Mouse (Mus musculus): ENCODE data around the gene Slc2a12.

Slc2a12 gene

GRCm38 (mm10) chr10:22644853-22645491, at the start of gene Slc2a12:
TSS of gene Slc2a12 (plus strand) at chr10:22645011.
- DNase-seq (ENCODE audit: low spot score), result peak; percentile 12

GRCm38 (mm10) chr10:22598908-22599480, 45.8 kb upstream of the Slc2a12 start:
- DNase-seq (ENCODE audit: low spot score), result no peak

GRCm38 (mm10) chr10:22601046-22601445, 43.8 kb upstream of the Slc2a12 start:
- DNase-seq (ENCODE audit: low spot score), result no peak

- DNase-seq (ENCODE audit: low spot score), result no peak
Observed at GRCm38 (mm10) chr10:22604801-22605200, 40.0 kb upstream of the Slc2a12 start.

- DNase-seq (ENCODE audit: low spot score), result no peak
Observed at GRCm38 (mm10) chr10:22608273-22608672, 36.5 kb upstream of the Slc2a12 start.

- DNase-seq (ENCODE audit: low spot score), result no peak
Observed at GRCm38 (mm10) chr10:22608799-22609357, 35.9 kb upstream of the Slc2a12 start.

GRCm38 (mm10) chr10:22613301-22613700, 31.5 kb upstream of the Slc2a12 start:
- DNase-seq (ENCODE audit: low spot score), result no peak

- no peak for DNase-seq (ENCODE audit: low spot score)
Observed at GRCm38 (mm10) chr10:22614554-22614953, 30.3 kb upstream of the Slc2a12 start.

GRCm38 (mm10) chr10:22615309-22615708, 29.5 kb upstream of the Slc2a12 start:
- no peak for DNase-seq (ENCODE audit: low spot score)

GRCm38 (mm10) chr10:22618842-22619241, 26.0 kb upstream of the Slc2a12 start:
- peak; percentile 21 for DNase-seq (ENCODE audit: low spot score)

GRCm38 (mm10) chr10:22628832-22629231, 16.0 kb upstream of the Slc2a12 start:
- DNase-seq (ENCODE audit: low spot score), result no peak

GRCm38 (mm10) chr10:22631103-22631502, 13.7 kb upstream of the Slc2a12 start:
- DNase-seq (ENCODE audit: low spot score), result no peak

- no peak for DNase-seq (ENCODE audit: low spot score)
Observed at GRCm38 (mm10) chr10:22631528-22631927, 13.3 kb upstream of the Slc2a12 start.

GRCm38 (mm10) chr10:22631956-22632355, 12.9 kb upstream of the Slc2a12 start:
- DNase-seq (ENCODE audit: low spot score), result no peak

GRCm38 (mm10) chr10:22633406-22634306, 11.2 kb upstream of the Slc2a12 start:
- DNase-seq (ENCODE audit: low spot score), result no peak

GRCm38 (mm10) chr10:22637241-22637640, 7.6 kb upstream of the Slc2a12 start:
- no peak for DNase-seq (ENCODE audit: low spot score)

- DNase-seq (ENCODE audit: low spot score), result no peak
Observed at GRCm38 (mm10) chr10:22644171-22644570, 640 bp upstream of the Slc2a12 start.

GRCm38 (mm10) chr10:22648702-22649101, 3.9 kb downstream of the Slc2a12 start:
- no peak for DNase-seq (ENCODE audit: low spot score)

GRCm38 (mm10) chr10:22653820-22654219, 9.0 kb downstream of the Slc2a12 start:
- DNase-seq (ENCODE audit: low spot score), result no peak

GRCm38 (mm10) chr10:22658534-22659385, 13.9 kb downstream of the Slc2a12 start:
- no peak for DNase-seq (ENCODE audit: low spot score)

- no peak for DNase-seq (ENCODE audit: low spot score)
Observed at GRCm38 (mm10) chr10:22659386-22659725, 14.5 kb downstream of the Slc2a12 start.
